Mouse (Mus musculus) urinary bladder, postnatal 4 days (tissue): ENCODE data around the gene Ssbp3.

Experiments
- DNase-seq, 2 experiments: peaks; one replicate each; pipeline ENCODE4 v3.0.0; 2021 to 2022; ENCODE audit warnings: low spot score in 2 of 2

The Ssbp3 gene

GRCm38 (mm10) chr4:106934931-106935582 is 24.6 kb downstream of the Ssbp3 start:
- no peak for DNase-seq

GRCm38 (mm10) chr4:106935583-106935935 is 25.1 kb downstream of the Ssbp3 start:
- DNase-seq, result no peak

GRCm38 (mm10) chr4:106936041-106936440 is 25.5 kb downstream of the Ssbp3 start:
- no peak for DNase-seq

- no peak for DNase-seq
Observed at GRCm38 (mm10) chr4:106936741-106937140, 26.2 kb downstream of the Ssbp3 start.

GRCm38 (mm10) chr4:106938506-106939222 is 28.2 kb downstream of the Ssbp3 start:
- DNase-seq, result no peak

GRCm38 (mm10) chr4:106939223-106939918 is 28.9 kb downstream of the Ssbp3 start:
- DNase-seq, result no peak

GRCm38 (mm10) chr4:106939919-106940227 is 29.4 kb downstream of the Ssbp3 start:
- DNase-seq, result no peak

- no peak for DNase-seq
Observed at GRCm38 (mm10) chr4:106940945-106941344, 30.4 kb downstream of the Ssbp3 start.

- DNase-seq, result no peak
Observed at GRCm38 (mm10) chr4:106941475-106941874, 31.0 kb downstream of the Ssbp3 start.

GRCm38 (mm10) chr4:106942491-106942890 is 32.0 kb downstream of the Ssbp3 start:
- DNase-seq, result no peak

- no peak for DNase-seq
Observed at GRCm38 (mm10) chr4:106943627-106944026, 33.1 kb downstream of the Ssbp3 start.

- no peak for DNase-seq
Observed at GRCm38 (mm10) chr4:106944898-106945297, 34.4 kb downstream of the Ssbp3 start.

GRCm38 (mm10) chr4:106947741-106948140 is 37.2 kb downstream of the Ssbp3 start:
- no peak for DNase-seq

- no peak for DNase-seq
Observed at GRCm38 (mm10) chr4:106948546-106948945, 38.0 kb downstream of the Ssbp3 start.

GRCm38 (mm10) chr4:106949200-106949599 is 38.7 kb downstream of the Ssbp3 start:
- no peak for DNase-seq

GRCm38 (mm10) chr4:106950801-106951200 is 40.3 kb downstream of the Ssbp3 start:
- DNase-seq, result no peak

GRCm38 (mm10) chr4:106951455-106951854 is 41.0 kb downstream of the Ssbp3 start:
- DNase-seq, result no peak

- no peak for DNase-seq
Observed at GRCm38 (mm10) chr4:106953221-106953620, 42.7 kb downstream of the Ssbp3 start.

- no peak for DNase-seq
Observed at GRCm38 (mm10) chr4:106953760-106954159, 43.3 kb downstream of the Ssbp3 start.

- peak in 1 of 2 experiments; percentile 49 for DNase-seq
Observed at GRCm38 (mm10) chr4:106955729-106956712, 45.5 kb downstream of the Ssbp3 start.

GRCm38 (mm10) chr4:106958117-106958516 is 47.6 kb downstream of the Ssbp3 start:
- no peak for DNase-seq

- no peak for DNase-seq
Observed at GRCm38 (mm10) chr4:106958561-106958960, 48.1 kb downstream of the Ssbp3 start.
